Mouse (Mus musculus) lung, postnatal 0 days (tissue): ENCODE data around the gene Crlf2. TPM values are rescaled to one million over a fixed set of nuclear protein-coding genes. Genes with fewer than 3 reads are reported as not detected.

Experiments
- ATAC-seq: fragments of 200-750 bp; cut with Nextera tagmentation; 2 replicates; pipeline ENCODE4 v1.8.0; 2017; ENCODE audit warnings: moderate library complexity
- DNase-seq: peaks from one replicate; pipeline ENCODE4 v3.0.0-alpha.2; 2016; ENCODE audit warnings: low spot score
- H3K27ac ChIP-seq: fragments of 300-500 bp; sonication (generic); 2 replicates; pipeline ENCODE4 v1.5.1; 2014; ENCODE audit warnings: antibody characterized with exemption, mild to moderate bottlenecking, low read length, mixed read lengths
- H3K27me3 ChIP-seq: fragments of 300-500 bp; sonication (generic); replicated peaks from 2 replicates; pipeline ENCODE4 v1.6.1; 2014; ENCODE audit warnings: low read length, mixed read lengths; ENCODE audit not compliant: insufficient read depth
- H3K36me3 ChIP-seq: fragments of 300-500 bp; sonication (generic); 2 replicates; pipeline ENCODE4 v1.6.1; 2014; ENCODE audit warnings: low read length, mixed read lengths; ENCODE audit not compliant: insufficient read depth
- H3K4me1 ChIP-seq: fragments of 300-500 bp; sonication (generic); 2 replicates; pipeline ENCODE4 v1.6.1; 2014; ENCODE audit warnings: antibody characterized with exemption, low read depth, low read length, mixed read lengths; ENCODE audit not compliant: insufficient read depth
- H3K4me2 ChIP-seq: fragments of 300-500 bp; sonication (generic); replicated peaks from 2 replicates; pipeline ENCODE4 v1.6.1; 2014; ENCODE audit warnings: low read depth, mild to moderate bottlenecking, low read length, moderate library complexity, mixed read lengths
- H3K4me3 ChIP-seq: fragments of 300-500 bp; sonication (generic); 2 replicates; pipeline ENCODE4 v1.5.1; 2014; ENCODE audit warnings: low read depth, low read length
- H3K9ac ChIP-seq: fragments of 300-500 bp; sonication (generic); replicated peaks from 2 replicates; pipeline ENCODE4 v1.6.1; 2014; ENCODE audit warnings: low read depth, mild to moderate bottlenecking
- H3K9me3 ChIP-seq: fragments of 300-500 bp; sonication (generic); 2 replicates; pipeline ENCODE4 v1.6.1; 2016; ENCODE audit warnings: low read length, mixed read lengths
- CTCF ChIP-seq: IDR thresholded peaks from 2 replicates; pipeline ENCODE4 v1.5.1; 2016; ENCODE audit warnings: antibody characterized with exemption, mild to moderate bottlenecking
- EP300 ChIP-seq: IDR thresholded peaks from 2 replicates; pipeline ENCODE4 v1.6.1; 2016; ENCODE audit warnings: antibody characterized with exemption, mild to moderate bottlenecking, control low read depth
- WGBS: fragments of 180-500 bp; shearing (Covaris S2); extraction: QIAGEN DNeasy Blood & Tissue Kit; methylation state at CpG from one replicate; pipeline ENCODE4 v1.1.7; 2014; 5-methylcytosine and 5-hydroxymethylcytosine counted together
- polyA plus RNA-seq: library from polyadenylated mRNA; unstranded; fragments of >200 nt; fragmentation: Nextera tagmentation; extraction: Ambion mirVana; gene quantifications from 2 replicates; pipeline ENCODE4 v1.2.1, GENCODE M21; 2015

Gene Crlf2
- polyA plus RNA-seq, 1 experiment from 2014 or later = 34.4 TPM

GRCm38 (mm10) chr5:109551041-109551765 lies 7.6 kb downstream of the Crlf2 start:
- Histone ChIP-seq H3K27me3 (no peaks in the 10 kb centered on the region), H3K27ac (no peak overlapping the region), H3K9me3 (peaks cover 4% of the 10 kb centered on the region; the same call in 1 of the 2 replicates), H3K4me3 (no peak overlapping the region), H3K4me2 (no peak overlapping the region), H3K9ac (no peak overlapping the region), H3K36me3 (no peaks in the 10 kb centered on the region; the same call in 1 of the 2 replicates), H3K4me1 (no peaks in the 10 kb centered on the region)
- WGBS = 90% methylated on average over 22 of the region's 25 CpGs
- TF ChIP-seq EP300 (no peak), CTCF (no peak)
- ATAC-seq (0 out of 2 replicates have a peak, but pooled peaks have one; percentile 2), DNase-seq (peak; percentile 5)

- Histone ChIP-seq H3K27ac (no peak overlapping the region), H3K9ac (no peak overlapping the region), H3K4me2 (no peak overlapping the region), H3K36me3 (no peaks in the 10 kb centered on the region; the same call in 1 of the 2 replicates), H3K9me3 (peaks cover 4% of the 10 kb centered on the region; the same call in 1 of the 2 replicates), H3K4me3 (no peak overlapping the region), H3K27me3 (no peaks in the 10 kb centered on the region), H3K4me1 (no peaks in the 10 kb centered on the region)
- DNase-seq (peak; percentile 10), ATAC-seq (0 out of 2 replicates have a peak, but pooled peaks have one; percentile 4)
- WGBS = 88% methylated on average over 33 of the region's 36 CpGs
- TF ChIP-seq EP300 (no peak), CTCF (no peak)
Observed at GRCm38 (mm10) chr5:109550225-109550935, 8.4 kb downstream of the Crlf2 start.

GRCm38 (mm10) chr5:109548712-109549111 lies 10.1 kb downstream of the Crlf2 start:
- Histone ChIP-seq H3K4me2 (no peak overlapping the region), H3K9me3 (peaks cover 4% of the 10 kb centered on the region; the same call in 1 of the 2 replicates), H3K27me3 (no peaks in the 10 kb centered on the region), H3K27ac (no peak overlapping the region), H3K4me3 (no peak overlapping the region), H3K9ac (no peak overlapping the region), H3K4me1 (no peaks in the 10 kb centered on the region), H3K36me3 (no peaks in the 10 kb centered on the region; the same call in 1 of the 2 replicates)
- TF ChIP-seq CTCF = peak; percentile 62
- no peak for TF ChIP-seq EP300
- DNase-seq (peak; percentile 5), ATAC-seq (no peak)
- WGBS = 61% methylated on average over 9 of the region's 9 CpGs

GRCm38 (mm10) chr5:109547112-109547511 lies 11.7 kb downstream of the Crlf2 start:
- H3K4me2 ChIP-seq = no peak overlapping the region
- no peak overlapping the region for H3K27ac ChIP-seq
- H3K36me3 ChIP-seq = no peaks in the 10 kb centered on the region
- H3K4me1 ChIP-seq = no peaks in the 10 kb centered on the region
- H3K9ac ChIP-seq = no peak overlapping the region
- no peak for TF ChIP-seq CTCF
- no peak for TF ChIP-seq EP300
- no peaks in the 10 kb centered on the region for H3K27me3 ChIP-seq
- H3K4me3 ChIP-seq = no peak overlapping the region
- no peaks in the 10 kb centered on the region; the same call in 1 of the 2 replicates for H3K9me3 ChIP-seq
- ATAC-seq (no peak), DNase-seq (no peak)
- WGBS = 79% methylated on average over 2 of the region's 2 CpGs

- no peaks in the 10 kb centered on the region for H3K4me1 ChIP-seq
- no peak overlapping the region for H3K27ac ChIP-seq
- DNase-seq (no peak), ATAC-seq (no peak)
- H3K36me3 ChIP-seq = no peaks in the 10 kb centered on the region
- TF ChIP-seq CTCF (no peak), EP300 (no peak)
- no peak overlapping the region for H3K4me2 ChIP-seq
- H3K9me3 ChIP-seq = no peaks in the 10 kb centered on the region
- no peaks in the 10 kb centered on the region for H3K27me3 ChIP-seq
- no peak overlapping the region for H3K9ac ChIP-seq
- no peak overlapping the region for H3K4me3 ChIP-seq
Observed at GRCm38 (mm10) chr5:109509679-109510078, 49.1 kb downstream of the Crlf2 start.

- H3K9me3 ChIP-seq = no peaks in the 10 kb centered on the region
- H3K36me3 ChIP-seq = no peaks in the 10 kb centered on the region
- no peak overlapping the region for H3K27ac ChIP-seq
- H3K4me3 ChIP-seq = no peak overlapping the region
- DNase-seq = peak; percentile 16
- no peaks in the 10 kb centered on the region for H3K27me3 ChIP-seq
- H3K9ac ChIP-seq = no peak overlapping the region
- no peak for ATAC-seq
- no peak overlapping the region for H3K4me2 ChIP-seq
- TF ChIP-seq CTCF (peak; percentile 60), EP300 (no peak)
- H3K4me1 ChIP-seq = no peaks in the 10 kb centered on the region
- WGBS = 8% methylated on average over 1 of the region's 1 CpGs
Observed at GRCm38 (mm10) chr5:109506729-109507128, 52.1 kb downstream of the Crlf2 start.

Other genes with a start within 250 kb of the Crlf2 start
- gene Vmn2r16, start 228.8 kb downstream of the Crlf2 start, polyA plus RNA-seq = not detected in 2 replicates
- not detected in 2 replicates for gene Vmn2r17, start 139.3 kb downstream of the Crlf2 start, polyA plus RNA-seq
- gene 5430403G16Rik, start 132.0 kb upstream of the Crlf2 start, polyA plus RNA-seq = 1.3 and 1.5 TPM in 2 replicates
- gene 4930522L14Rik, start 192.9 kb upstream of the Crlf2 start, polyA plus RNA-seq = 9.3 and 10.3 TPM in 2 replicates